Mouse (Mus musculus): Measurements from ENCODE around the gene Vmn2r112. TPM values are rescaled to one million over a fixed set of nuclear protein-coding genes. Genes with fewer than 3 reads are reported as not detected.

The Vmn2r112 gene
- polyA plus RNA-seq (2012; rRNA removed) = not detected in 2 replicates

DNA sequence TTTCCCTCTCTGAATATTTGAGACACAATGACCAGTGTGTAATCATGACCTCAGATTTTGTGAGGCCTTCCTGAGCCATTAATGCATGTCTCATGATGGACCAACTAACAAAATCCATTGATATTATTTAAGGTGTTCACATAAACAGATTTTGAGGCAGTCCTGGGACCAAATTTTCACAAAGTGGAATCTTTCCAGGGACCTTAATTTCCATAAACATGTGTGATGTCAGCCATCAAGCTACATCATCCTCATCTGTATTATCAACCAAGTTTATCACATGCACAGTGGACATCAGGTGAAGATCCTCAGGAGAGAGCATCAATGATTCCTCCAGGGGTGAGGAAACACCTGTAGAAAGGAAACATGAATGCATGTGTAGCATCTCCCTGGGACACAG, at the start of gene Vmn2r112:
Vmn2r112 (plus strand) TSS at position 301 of the 400 bp plus-strand sequence.

DNA sequence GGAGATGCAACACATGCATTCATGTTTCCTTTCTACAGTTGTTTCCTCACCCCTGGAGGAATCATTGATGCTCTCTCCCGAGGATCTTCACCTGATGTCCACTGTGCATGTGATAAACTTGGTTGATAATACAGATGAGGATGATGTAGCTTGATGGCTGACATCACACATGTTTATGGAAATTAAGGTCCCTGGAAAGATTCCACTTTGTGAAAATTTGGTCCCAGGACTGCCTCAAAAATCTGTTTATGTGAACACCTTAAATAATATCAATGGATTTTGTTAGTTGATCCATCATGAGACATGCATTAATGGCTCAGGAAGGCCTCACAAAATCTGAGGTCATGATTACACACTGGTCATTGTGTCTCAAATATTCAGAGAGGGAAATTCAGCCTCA, 27.4 kb upstream of the Vmn2r112 start, which contains the start of gene Vmn2r111:
Vmn2r111 (minus strand) TSS at position 101 of the 400 bp plus-strand sequence.

Other genes with a start within 250 kb of the Vmn2r112 start
- 2.7 and 4.2 TPM in 2 replicates for gene Zfp944, start 239.6 kb upstream of the Vmn2r112 start, polyA plus RNA-seq (2012; rRNA removed)
- gene Zfp758, start 239.5 kb upstream of the Vmn2r112 start, polyA plus RNA-seq (2012; rRNA removed) = 0.58 and 0.65 TPM in 2 replicates
- 4.6 and 5.1 TPM in 2 replicates for gene Zfp946, start 176.7 kb upstream of the Vmn2r112 start, polyA plus RNA-seq (2012; rRNA removed)
- not detected in 2 replicates for gene Vmn2r111, start 27.5 kb upstream of the Vmn2r112 start, polyA plus RNA-seq (2012; rRNA removed)

Data from colon, adult 2 months (tissue).